Mouse (Mus musculus) ES-E14 (cell line): ENCODE data around the gene Sbf2.

Experiments
- HCFC1 ChIP-seq: IDR thresholded peaks from 2 replicates; pipeline ENCODE4 v1.6.1; 2012; ENCODE audit warnings: low read length, inconsistent platforms, borderline replicate concordance; ENCODE audit not compliant: insufficient read depth
- ZC3H11A ChIP-seq: IDR thresholded peaks from 2 replicates; pipeline ENCODE4 v1.6.1; 2012; ENCODE audit warnings: low read depth, mild to moderate bottlenecking, inconsistent platforms, low read length, borderline replicate concordance

DNA sequence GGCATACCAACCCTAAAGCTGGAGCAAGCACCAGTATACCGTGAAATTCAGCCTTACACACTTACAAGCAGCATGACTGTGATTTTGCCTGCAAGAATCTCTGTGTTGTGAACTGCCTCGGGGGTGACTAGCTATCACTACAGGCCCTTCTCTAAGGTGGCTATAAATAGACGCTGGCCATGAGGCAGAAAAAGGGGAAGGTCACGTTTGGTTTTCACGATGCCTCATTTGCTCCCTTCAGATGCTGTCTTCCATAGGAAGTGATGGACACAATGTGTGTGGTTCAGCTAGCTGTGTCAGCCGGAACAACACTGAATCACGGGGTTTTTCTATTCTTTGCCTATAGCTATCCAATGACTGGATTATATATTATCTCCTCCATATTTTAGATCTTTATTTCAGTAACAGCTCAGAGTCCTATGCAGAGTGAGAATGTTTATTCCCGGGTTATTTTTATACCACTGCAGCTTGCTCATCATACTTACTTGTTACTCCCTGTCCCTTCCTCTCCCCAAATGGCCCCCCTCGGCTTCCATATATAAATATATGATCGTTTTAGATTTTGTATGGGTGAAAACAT, 235.3 kb downstream of the Sbf2 start:
- TF ChIP-seq ZC3H11A, result no peak
- TF ChIP-seq HCFC1, result no peak
